Mouse (Mus musculus): Measurements from ENCODE around the gene Cab39.
A peak's percentile ranks its signal among the peaks of the same experiment; 100 is the strongest.

Gene Cab39

GRCm38 (mm10) chr1:85850851-85851250 lies 57.6 kb downstream of the Cab39 start:
- DNase-seq, result no peak

- peak; percentile 71 to 84 for DNase-seq
Observed at GRCm38 (mm10) chr1:85852996-85853689, 59.9 kb downstream of the Cab39 start.

GRCm38 (mm10) chr1:85853865-85854264 lies 60.6 kb downstream of the Cab39 start:
- no peak for DNase-seq

- no peak for DNase-seq
Observed at GRCm38 (mm10) chr1:85854475-85854874, 61.2 kb downstream of the Cab39 start.

- DNase-seq, result no peak
Observed at GRCm38 (mm10) chr1:85856266-85856665, 63.0 kb downstream of the Cab39 start.

GRCm38 (mm10) chr1:85857261-85857754 lies 64.1 kb downstream of the Cab39 start:
- DNase-seq, result no peak

GRCm38 (mm10) chr1:85864383-85864782 lies 71.1 kb downstream of the Cab39 start:
- DNase-seq, result no peak

GRCm38 (mm10) chr1:85870001-85870400 lies 76.8 kb downstream of the Cab39 start:
- DNase-seq, result no peak

- no peak for DNase-seq
Observed at GRCm38 (mm10) chr1:85870546-85870945, 77.3 kb downstream of the Cab39 start.

GRCm38 (mm10) chr1:85882003-85882402 lies 88.8 kb downstream of the Cab39 start:
- no peak for DNase-seq

GRCm38 (mm10) chr1:85887221-85887620 lies 94.0 kb downstream of the Cab39 start:
- no peak for DNase-seq

- DNase-seq, result peak; percentile 92 to 93
Observed at GRCm38 (mm10) chr1:85894231-85894747, 101.0 kb downstream of the Cab39 start, which contains the start of gene Itm2c. Itm2c (plus strand) TSS chr1:85894281.

GRCm38 (mm10) chr1:85894748-85895360 lies 101.6 kb downstream of the Cab39 start:
- peak; percentile 58 to 59 for DNase-seq

- peak; percentile 82 to 84 for DNase-seq
Observed at GRCm38 (mm10) chr1:85895391-85895837, 102.2 kb downstream of the Cab39 start.

GRCm38 (mm10) chr1:85896110-85896509 lies 102.9 kb downstream of the Cab39 start:
- DNase-seq, result no peak

GRCm38 (mm10) chr1:85896781-85897700 lies 103.8 kb downstream of the Cab39 start:
- DNase-seq, result peak; percentile 28 to 44

GRCm38 (mm10) chr1:85897901-85898760 lies 104.9 kb downstream of the Cab39 start:
- no peak for DNase-seq

GRCm38 (mm10) chr1:85898761-85899387 lies 105.6 kb downstream of the Cab39 start:
- no peak for DNase-seq

- DNase-seq, result no peak
Observed at GRCm38 (mm10) chr1:85899388-85899761, 106.1 kb downstream of the Cab39 start.

GRCm38 (mm10) chr1:85900521-85901333 lies 107.5 kb downstream of the Cab39 start:
- DNase-seq, result no peak

All from lung, postnatal 4 days (tissue).